Mouse (Mus musculus): ENCODE results near the gene Dixdc1.

DNA sequence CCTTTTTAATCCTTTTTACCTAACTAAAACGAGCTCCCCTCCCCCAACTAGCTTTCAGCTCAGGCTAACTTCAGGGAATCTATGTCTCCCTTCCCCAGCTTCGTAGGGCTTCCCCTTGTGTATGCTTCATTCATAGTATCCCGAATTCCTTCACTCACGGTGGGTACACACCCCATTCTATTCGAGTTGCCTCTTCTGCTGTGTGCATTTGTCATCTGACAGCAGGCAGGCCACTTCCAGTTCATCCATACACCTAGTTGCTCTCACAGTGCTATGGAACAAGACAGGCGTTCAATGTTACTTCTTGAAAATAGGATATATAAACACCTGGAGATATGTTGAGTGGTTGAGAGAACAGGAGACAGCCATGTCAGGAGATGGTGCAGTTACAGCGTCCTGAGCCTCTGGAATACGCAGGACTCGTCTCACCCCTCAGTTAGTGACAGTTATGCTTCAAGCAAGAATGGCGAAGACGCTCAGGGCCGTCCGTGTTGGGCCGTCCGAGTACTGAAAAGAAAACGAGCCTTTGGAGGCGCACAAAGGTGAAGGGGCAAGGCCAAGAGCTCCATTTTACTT, 28.3 kb upstream of the Dixdc1 start:
- TF ChIP-seq TAL1 (conservative IDR thresholded peaks at IDR 0.05; ENCODE audit: low read depth, low read length), result no peak
- TF ChIP-seq GATA1 (IDR thresholded peaks at IDR 0.05; ENCODE audit: borderline replicate concordance, low read length), result no peak
- TF ChIP-seq CTCF (IDR thresholded peaks at IDR 0.05; ENCODE audit: low read depth, low read length), result no peak
- TF ChIP-seq POLR2AphosphoS5 (IDR thresholded peaks at IDR 0.05; ENCODE audit: insufficient replicate concordance, low read depth, low read length), result 0 out of 2 replicates have a peak, but pooled peaks have one; percentile 26

Measured in G1E (cell line).